11 mouse cellular contexts compared by ENCODE assay signal in genomic region chr8:82858541-82859342, GRCm38 (mm10). TPM values are rescaled to one million over a fixed set of nuclear protein-coding genes. Genes with fewer than 3 reads are reported as not detected.
DNase-seq lines count a peak whose midpoint lies in the region; ATAC-seq and TF ChIP-seq lines count a peak whose summit lies in the region.
"Had no signal": no experiment of that assay in that cellular context is flagged by ENCODE, and none has a peak within 500 bp of the region (broad histone marks: within the 10 kb centered on the region; RNA-seq: fewer than 3 reads in every experiment).

No protein-coding gene starts in this region.

- no peak overlapping the region for H3K4me2 ChIP-seq in hindbrain, postnatal 0 days (ENCODE audit: low read depth, low read length)
- no peak overlapping the region for H3K4me2 ChIP-seq in hindbrain, embryonic 12.5 days (replicated peaks)
- no peak overlapping the region for H3K4me2 ChIP-seq in midbrain, postnatal 0 days (ENCODE audit: low read depth, low read length, poor library complexity, severe bottlenecking)
- H3K4me2 ChIP-seq in midbrain, embryonic 15.5 days, result no peak overlapping the region
- H3K4me2 ChIP-seq: embryonic facial prominence, embryonic 12.5 days had no signal

- H3K27me3 ChIP-seq in hindbrain, postnatal 0 days (ENCODE audit: insufficient read depth, low read length), result no peaks in the 10 kb centered on the region
- no peaks in the 10 kb centered on the region for H3K27me3 ChIP-seq in hindbrain, embryonic 12.5 days
- H3K27me3 ChIP-seq in midbrain, postnatal 0 days (ENCODE audit: insufficient read depth, low read length), result no peaks in the 10 kb centered on the region
- H3K27me3 ChIP-seq in midbrain, embryonic 15.5 days (replicated peaks), result no peaks in the 10 kb centered on the region
- H3K27me3 ChIP-seq: embryonic facial prominence, embryonic 12.5 days had no signal

- WGBS in hindbrain, postnatal 0 days, result 53% methylated on average over 9 of the region's 9 CpGs
- WGBS in hindbrain, embryonic 12.5 days, result 81% methylated on average over 9 of the region's 9 CpGs
- 56% methylated on average over 9 of the region's 9 CpGs for WGBS in midbrain, postnatal 0 days
- WGBS in midbrain, embryonic 15.5 days, result 62% methylated on average over 9 of the region's 9 CpGs

- peak; percentile 67 to 72 for DNase-seq in cerebellum, postnatal 10 days
- DNase-seq in cerebellum, adult 8-10 months, result no peak
- DNase-seq in hindbrain, postnatal 0 days (ENCODE audit: low spot score), result peak; percentile 12
- peak; percentile 27 for DNase-seq in midbrain, postnatal 0 days (ENCODE audit: low spot score)
- DNase-seq in thymus, postnatal 25 days, result no peak
- DNase-seq: gastrocnemius, postnatal 25 days had no signal

- no peak overlapping the region for H3K9ac ChIP-seq in hindbrain, postnatal 0 days (replicated peaks; ENCODE audit: low read length)
- H3K9ac ChIP-seq in hindbrain, embryonic 12.5 days, result no peak overlapping the region
- H3K9ac ChIP-seq in midbrain, postnatal 0 days (replicated peaks; ENCODE audit: low read length, poor library complexity, severe bottlenecking), result no peak overlapping the region
- no peak overlapping the region for H3K9ac ChIP-seq in midbrain, embryonic 15.5 days
- H3K9ac ChIP-seq: embryonic facial prominence, embryonic 12.5 days had no signal

- no peak overlapping the region for H3K4me3 ChIP-seq in hindbrain, postnatal 0 days (ENCODE audit: low read length)
- H3K4me3 ChIP-seq in hindbrain, embryonic 12.5 days, result no peak overlapping the region
- H3K4me3 ChIP-seq in midbrain, postnatal 0 days (ENCODE audit: low read depth, low read length), result no peak overlapping the region
- no peak overlapping the region for H3K4me3 ChIP-seq in midbrain, embryonic 15.5 days
- H3K4me3 ChIP-seq: embryonic facial prominence, embryonic 12.5 days had no signal

- TF ChIP-seq CTCF in hindbrain, postnatal 0 days (IDR thresholded peaks at IDR 0.05; ENCODE audit: low read depth), result no peak
- no peak for TF ChIP-seq CTCF in midbrain, postnatal 0 days (IDR thresholded peaks at IDR 0.05)

- ATAC-seq in hindbrain, postnatal 0 days, result no peak
- ATAC-seq in hindbrain, embryonic 12.5 days (ENCODE audit: low FRiP score), result no peak
- no peak for ATAC-seq in midbrain, postnatal 0 days (ENCODE audit: low FRiP score)
- ATAC-seq in midbrain, embryonic 15.5 days (replicated peaks), result no peak
- ATAC-seq in megakaryocyte-erythroid progenitor cell, adult 5-6 weeks (replicated peaks; ENCODE audit: low FRiP score, low TSS enrichment, poor library complexity, severe bottlenecking), result no peak
- ATAC-seq: forebrain, embryonic 14.5 days had no signal

- H3K27ac ChIP-seq in hindbrain, postnatal 0 days, result no peak overlapping the region
- H3K27ac ChIP-seq in hindbrain, embryonic 12.5 days, result no peak overlapping the region
- no peak overlapping the region for H3K27ac ChIP-seq in midbrain, postnatal 0 days (ENCODE audit: low read depth, low read length)
- H3K27ac ChIP-seq in midbrain, embryonic 15.5 days, result no peak overlapping the region
- H3K27ac ChIP-seq: embryonic facial prominence, embryonic 12.5 days had no signal

- H3K4me1 ChIP-seq in hindbrain, postnatal 0 days (ENCODE audit: insufficient read depth, low read length), result no peaks in the 10 kb centered on the region
- H3K4me1 ChIP-seq in hindbrain, embryonic 12.5 days, result no peaks in the 10 kb centered on the region
- H3K4me1 ChIP-seq in midbrain, postnatal 0 days (ENCODE audit: insufficient read depth, low read length), result no peaks in the 10 kb centered on the region
- peaks cover 5% of the 10 kb centered on the region for H3K4me1 ChIP-seq in midbrain, embryonic 15.5 days
- H3K4me1 ChIP-seq: embryonic facial prominence, embryonic 12.5 days had no signal

- H3K9me3 ChIP-seq in hindbrain, postnatal 0 days (ENCODE audit: low read length), result no peaks in the 10 kb centered on the region
- no peaks in the 10 kb centered on the region for H3K9me3 ChIP-seq in hindbrain, embryonic 12.5 days (replicated peaks)
- no peaks in the 10 kb centered on the region for H3K9me3 ChIP-seq in midbrain, postnatal 0 days (ENCODE audit: low read length)
- no peaks in the 10 kb centered on the region for H3K9me3 ChIP-seq in midbrain, embryonic 15.5 days
- H3K9me3 ChIP-seq: embryonic facial prominence, embryonic 12.5 days had no signal

- no peaks in the 10 kb centered on the region for H3K36me3 ChIP-seq in hindbrain, postnatal 0 days (ENCODE audit: insufficient read depth, low read length)
- no peaks in the 10 kb centered on the region for H3K36me3 ChIP-seq in hindbrain, embryonic 12.5 days
- no peaks in the 10 kb centered on the region for H3K36me3 ChIP-seq in midbrain, postnatal 0 days (ENCODE audit: insufficient read depth, low read length)
- H3K36me3 ChIP-seq in midbrain, embryonic 15.5 days (replicated peaks), result no peaks in the 10 kb centered on the region
- H3K36me3 ChIP-seq: embryonic facial prominence, embryonic 12.5 days had no signal

RNA-seq across cellular contexts. Expression of gene Rnf150, which starts 4.4 kb away (rescaled TPM):
- total RNA-seq in hindbrain, postnatal 0 days (2014; rRNA removed), result 9.4 and 9.9 TPM in 2 replicates
- polyA plus RNA-seq in hindbrain, postnatal 0 days (2015; fragmentation: Nextera tagmentation; extraction: Ambion mirVana), result 1.7 and 1.9 TPM in 2 replicates
- polyA plus RNA-seq in hindbrain, embryonic 12.5 days (2016; fragmentation: Nextera tagmentation; extraction: Ambion mirVana), result 2.4 and 2.5 TPM in 2 replicates
- 12.6 and 14.3 TPM in 2 replicates for total RNA-seq in midbrain, postnatal 0 days (2014; rRNA removed)
- polyA plus RNA-seq in midbrain, postnatal 0 days (2015; fragmentation: Nextera tagmentation; extraction: Ambion mirVana), result 1.5 and 1.9 TPM in 2 replicates
- polyA plus RNA-seq in midbrain, embryonic 15.5 days (2015; fragmentation: Nextera tagmentation; extraction: Ambion mirVana), result 2.7 TPM in 2 replicates
- total RNA-seq in megakaryocyte-erythroid progenitor cell, adult 5-6 weeks (2014; fragmentation: Nextera tagmentation), result 0.32 TPM in 1 of 2 replicates, not detected in the other
- total RNA-seq in megakaryocyte-erythroid progenitor cell, adult 5-6 weeks (2017), result 0.42 and 0.69 TPM in 2 replicates

Comparison
In these comparisons a context has a peak if more than half of its experiments do, and no peak if none do; other contexts are left out.
1. DNase-seq: peak in cerebellum, postnatal 10 days (2 of 2), hindbrain, postnatal 0 days (single experiment) and midbrain, postnatal 0 days (single experiment); none in cerebellum, adult 8-10 months (single experiment) and thymus, postnatal 25 days (single experiment).